ENCODE assay signal across 16 mouse cellular contexts in genomic region chr19:3440667-3441066, GRCm38 (mm10). TPM values are rescaled to one million over a fixed set of nuclear protein-coding genes. Genes with fewer than 3 reads are reported as not detected.
DNase-seq lines count a peak whose midpoint lies in the region; ATAC-seq and TF ChIP-seq lines count a peak whose summit lies in the region.
"Had no signal": no experiment of that assay in that cellular context is flagged by ENCODE, and none has a peak within 500 bp of the region (broad histone marks: within the 10 kb centered on the region; RNA-seq: fewer than 3 reads in every experiment).

No protein-coding gene starts in this region.

- no peak overlapping the region for H3K4me3 ChIP-seq in hindbrain, embryonic 13.5 days
- no peak overlapping the region for H3K4me3 ChIP-seq in hindbrain, postnatal 0 days (ENCODE audit: low read length)
- H3K4me3 ChIP-seq in forebrain, embryonic 15.5 days: 0 out of 2 replicates have a peak overlapping the region, but pooled peaks have one; percentile 7
- H3K4me3 ChIP-seq: liver, embryonic 12.5 days; megakaryocyte, embryonic 14.5 days had no signal

- H3K9ac ChIP-seq in hindbrain, embryonic 13.5 days: no peak overlapping the region
- H3K9ac ChIP-seq in hindbrain, postnatal 0 days (replicated peaks; ENCODE audit: low read length): no peak overlapping the region
- H3K9ac ChIP-seq in forebrain, embryonic 15.5 days (replicated peaks): no peak overlapping the region
- H3K9ac ChIP-seq: liver, embryonic 12.5 days had no signal

- H3K27me3 ChIP-seq in hindbrain, embryonic 13.5 days: 0 out of 2 replicates have a peak, but pooled peaks cover 19% of the 10 kb centered on the region
- H3K27me3 ChIP-seq in hindbrain, postnatal 0 days (ENCODE audit: insufficient read depth, low read length): no peaks in the 10 kb centered on the region
- no peaks in the 10 kb centered on the region for H3K27me3 ChIP-seq in forebrain, embryonic 15.5 days

- TF ChIP-seq CTCF in hindbrain, postnatal 0 days (IDR thresholded peaks at IDR 0.05; ENCODE audit: low read depth): no peak

- ATAC-seq in hindbrain, embryonic 13.5 days (ENCODE audit: low FRiP score): peak; percentile 37
- ATAC-seq in hindbrain, postnatal 0 days: no peak
- peak; percentile 50 for ATAC-seq in forebrain, embryonic 15.5 days (replicated peaks)
- no peak for ATAC-seq in inflammation-experienced regulatory T-cells, adult 6 months
- no peak for ATAC-seq in erythroblast, adult 5-6 weeks (replicated peaks; ENCODE audit: low FRiP score, poor library complexity, severe bottlenecking)
- ATAC-seq: activated CD4-positive, CD25-positive, alpha-beta regulatory T cell, adult 4 months; liver, embryonic 12.5 days had no signal

- peaks cover 12% of the 10 kb centered on the region for H3K4me1 ChIP-seq in hindbrain, embryonic 13.5 days (replicated peaks)
- H3K4me1 ChIP-seq in hindbrain, postnatal 0 days (ENCODE audit: insufficient read depth, low read length): no peaks in the 10 kb centered on the region
- H3K4me1 ChIP-seq in forebrain, embryonic 15.5 days: peaks cover 11% of the 10 kb centered on the region

- H3K9me3 ChIP-seq in hindbrain, embryonic 13.5 days: no peaks in the 10 kb centered on the region
- no peaks in the 10 kb centered on the region for H3K9me3 ChIP-seq in hindbrain, postnatal 0 days (ENCODE audit: low read length)
- no peaks in the 10 kb centered on the region for H3K9me3 ChIP-seq in forebrain, embryonic 15.5 days
- H3K9me3 ChIP-seq: liver, embryonic 12.5 days; megakaryocyte, embryonic 14.5 days had no signal

- H3K36me3 ChIP-seq in hindbrain, embryonic 13.5 days: no peaks in the 10 kb centered on the region
- no peaks in the 10 kb centered on the region for H3K36me3 ChIP-seq in hindbrain, postnatal 0 days (ENCODE audit: insufficient read depth, low read length)
- H3K36me3 ChIP-seq in forebrain, embryonic 15.5 days: no peaks in the 10 kb centered on the region
- H3K36me3 ChIP-seq: liver, embryonic 12.5 days had no signal

- peak overlapping the region; percentile 26; the same call in 1 of the 2 replicates for H3K4me2 ChIP-seq in hindbrain, embryonic 13.5 days
- no peak overlapping the region for H3K4me2 ChIP-seq in hindbrain, postnatal 0 days (ENCODE audit: low read depth, low read length)
- H3K4me2 ChIP-seq in forebrain, embryonic 15.5 days (replicated peaks): peak overlapping the region; percentile 27
- H3K4me2 ChIP-seq: liver, embryonic 12.5 days had no signal

- DNase-seq in hindbrain, postnatal 0 days (ENCODE audit: low spot score): no peak
- DNase-seq in thymus, postnatal 25 days: peak; percentile 26
- DNase-seq in thymus, postnatal 10 days (ENCODE audit: low spot score in 2 of 2): no peak
- DNase-seq: adrenal gland, postnatal 36 days; cerebellum, adult 9-10 months; heart, postnatal 4 days; kidney, adult 2 months; kidney, postnatal 36 days; right cerebral cortex, postnatal 14 days had no signal

- 62% methylated on average over 5 of the region's 5 CpGs for WGBS in hindbrain, embryonic 13.5 days
- 54% methylated on average over 5 of the region's 5 CpGs for WGBS in hindbrain, postnatal 0 days
- 14% methylated on average over 5 of the region's 5 CpGs for WGBS in forebrain, embryonic 15.5 days

- H3K27ac ChIP-seq in hindbrain, embryonic 13.5 days: peak overlapping the region; percentile 60
- H3K27ac ChIP-seq in hindbrain, postnatal 0 days: no peak overlapping the region
- H3K27ac ChIP-seq in forebrain, embryonic 15.5 days (replicated peaks): no peak overlapping the region
- H3K27ac ChIP-seq: liver, embryonic 12.5 days had no signal

RNA-seq across cellular contexts. Expression of gene Gal, which starts 26.3 kb away (rescaled TPM):
- polyA plus RNA-seq in hindbrain, embryonic 13.5 days (2015; fragmentation: Nextera tagmentation; extraction: Ambion mirVana): 23.3 and 33.2 TPM in 2 replicates
- 0.75 and 3.7 TPM in 2 replicates for total RNA-seq in hindbrain, postnatal 0 days (2014; rRNA removed)
- polyA plus RNA-seq in hindbrain, postnatal 0 days (2015; fragmentation: Nextera tagmentation; extraction: Ambion mirVana): 29.4 and 40.6 TPM in 2 replicates
- 4.6 and 6.4 TPM in 2 replicates for polyA plus RNA-seq in forebrain, embryonic 15.5 days (2015; fragmentation: Nextera tagmentation; extraction: Ambion mirVana)
- polyA plus RNA-seq in inflammation-experienced regulatory T-cells, adult 6 months (2017; shearing (Covaris generic)): 10 to 100 TPM in 1 of 3 experiments, 1 to 10 TPM in 1, under 1 TPM in 1; 0.74 to 15.2 (median 1.3) TPM
- total RNA-seq in erythroblast, adult 5-6 weeks (2015; ENCODE audit: low replicate concordance): not detected in 2 replicates
- total RNA-seq in erythroblast, adult 5-6 weeks (2017; ENCODE audit: low replicate concordance): not detected in 2 replicates

RNA-seq across cellular contexts. Expression of gene Tesmin, which starts 52.0 kb away (rescaled TPM):
- polyA plus RNA-seq in hindbrain, embryonic 13.5 days (2015; fragmentation: Nextera tagmentation; extraction: Ambion mirVana): 0.28 and 0.42 TPM in 2 replicates
- 1.3 and 1.5 TPM in 2 replicates for total RNA-seq in hindbrain, postnatal 0 days (2014; rRNA removed)
- polyA plus RNA-seq in hindbrain, postnatal 0 days (2015; fragmentation: Nextera tagmentation; extraction: Ambion mirVana): 0.97 and 1.1 TPM in 2 replicates
- 0.13 and 0.55 TPM in 2 replicates for polyA plus RNA-seq in forebrain, embryonic 15.5 days (2015; fragmentation: Nextera tagmentation; extraction: Ambion mirVana)
- polyA plus RNA-seq in inflammation-experienced regulatory T-cells, adult 6 months (2017; shearing (Covaris generic)): not detected
- 0.63 TPM in 1 of 2 replicates, not detected in the other for total RNA-seq in erythroblast, adult 5-6 weeks (2015; ENCODE audit: low replicate concordance)
- not detected in 2 replicates for total RNA-seq in erythroblast, adult 5-6 weeks (2017; ENCODE audit: low replicate concordance)
- polyA plus RNA-seq: activated CD4-positive, CD25-positive, alpha-beta regulatory T cell, adult 4 months had no signal

Comparison
In these comparisons a context has a peak if more than half of its experiments do, and no peak if none do; other contexts are left out.
1. ATAC-seq: peak in hindbrain, embryonic 13.5 days (single experiment) and forebrain, embryonic 15.5 days (single experiment); none in hindbrain, postnatal 0 days (single experiment), inflammation-experienced regulatory T-cells, adult 6 months (single experiment) and erythroblast, adult 5-6 weeks (single experiment).